Mouse (Mus musculus): ENCODE results near the gene Tlr9.

DNA sequence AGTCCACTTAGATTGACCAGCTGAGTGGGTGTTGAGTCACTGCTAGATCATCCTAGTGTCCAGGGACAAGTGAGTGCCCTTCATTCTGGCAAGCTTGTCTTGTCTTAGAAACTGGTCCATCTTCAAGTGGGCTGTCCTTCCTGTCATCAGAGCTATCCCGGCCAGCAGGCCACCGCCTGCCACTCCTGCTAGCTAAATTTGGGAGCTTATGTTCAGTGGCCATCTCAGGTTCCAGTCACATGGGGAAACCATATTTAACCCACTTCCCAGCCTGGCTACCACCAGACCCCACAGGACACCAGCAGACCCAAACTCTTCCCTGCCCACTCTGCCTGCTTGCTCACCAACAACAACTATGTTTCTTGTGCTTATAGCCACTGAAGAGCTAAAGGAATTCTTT lies 15.9 kb upstream of the Tlr9 start:
- TF ChIP-seq GATA1 (IDR thresholded peaks at IDR 0.05; ENCODE audit: borderline replicate concordance, low read length) (no peak), FLI1 (IDR thresholded peaks at IDR 0.05; ENCODE audit: low read length) (no peak)

Data from megakaryocyte, embryonic 14.5 days (primary cell).